Mouse (Mus musculus): ENCODE results near the gene Mroh2a. TPM values are rescaled to one million over a fixed set of nuclear protein-coding genes. Genes with fewer than 3 reads are reported as not detected.
A peak's percentile ranks its signal among the peaks of the same experiment; 100 is the strongest.

Gene Mroh2a
- polyA plus RNA-seq, 1 experiment, result not detected

- TF ChIP-seq POLR2A (IDR thresholded peaks at IDR 0.05; ENCODE audit: extremely low read depth, insufficient read depth, low read length) (no peak), CTCF (IDR thresholded peaks at IDR 0.05; ENCODE audit: extremely low read depth, insufficient read depth, low read length) (no peak)
- Histone ChIP-seq H3K27ac (ENCODE audit: insufficient read depth, low read length) (no peak overlapping the region), H3K4me1 (ENCODE audit: control insufficient read depth, insufficient read depth, low read length) (peaks cover 1% of the 10 kb centered on the region; the same call in 1 of the 2 replicates), H3K4me3 (ENCODE audit: insufficient read depth, low read length) (no peak overlapping the region)
Observed at GRCm38 (mm10) chr1:88272851-88273250, 46.1 kb downstream of the Mroh2a start.

- TF ChIP-seq POLR2A (IDR thresholded peaks at IDR 0.05; ENCODE audit: extremely low read depth, insufficient read depth, low read length) (no peak), CTCF (IDR thresholded peaks at IDR 0.05; ENCODE audit: extremely low read depth, insufficient read depth, low read length) (no peak)
- Histone ChIP-seq H3K4me1 (ENCODE audit: control insufficient read depth, insufficient read depth, low read length) (peaks cover 1% of the 10 kb centered on the region; the same call in 1 of the 2 replicates), H3K27ac (ENCODE audit: insufficient read depth, low read length) (no peak overlapping the region), H3K4me3 (ENCODE audit: insufficient read depth, low read length) (no peak overlapping the region)
Observed at GRCm38 (mm10) chr1:88273326-88273725, 46.5 kb downstream of the Mroh2a start.

GRCm38 (mm10) chr1:88273832-88274231 is 47.0 kb downstream of the Mroh2a start:
- no peak overlapping the region for H3K4me3 ChIP-seq (ENCODE audit: insufficient read depth, low read length)
- TF ChIP-seq CTCF (IDR thresholded peaks at IDR 0.05; ENCODE audit: extremely low read depth, insufficient read depth, low read length) (no peak), POLR2A (IDR thresholded peaks at IDR 0.05; ENCODE audit: extremely low read depth, insufficient read depth, low read length) (no peak)
- H3K4me1 ChIP-seq (ENCODE audit: control insufficient read depth, insufficient read depth, low read length), result peaks cover 1% of the 10 kb centered on the region; the same call in 1 of the 2 replicates
- no peak overlapping the region for H3K27ac ChIP-seq (ENCODE audit: insufficient read depth, low read length)

GRCm38 (mm10) chr1:88274371-88275077 is 47.7 kb downstream of the Mroh2a start:
- H3K4me1 ChIP-seq (ENCODE audit: control insufficient read depth, insufficient read depth, low read length), result peaks cover 1% of the 10 kb centered on the region; the same call in 1 of the 2 replicates
- H3K4me3 ChIP-seq (ENCODE audit: insufficient read depth, low read length), result no peak overlapping the region
- TF ChIP-seq CTCF (IDR thresholded peaks at IDR 0.05; ENCODE audit: extremely low read depth, insufficient read depth, low read length) (no peak), POLR2A (IDR thresholded peaks at IDR 0.05; ENCODE audit: extremely low read depth, insufficient read depth, low read length) (no peak)
- H3K27ac ChIP-seq (ENCODE audit: insufficient read depth, low read length), result no peak overlapping the region

- TF ChIP-seq POLR2A (IDR thresholded peaks at IDR 0.05; ENCODE audit: extremely low read depth, insufficient read depth, low read length), result no peak
- no peak for TF ChIP-seq CTCF (IDR thresholded peaks at IDR 0.05; ENCODE audit: extremely low read depth, insufficient read depth, low read length)
- H3K4me3 ChIP-seq (ENCODE audit: insufficient read depth, low read length), result no peak overlapping the region
- no peak overlapping the region for H3K27ac ChIP-seq (ENCODE audit: insufficient read depth, low read length)
- H3K4me1 ChIP-seq (ENCODE audit: control insufficient read depth, insufficient read depth, low read length), result peaks cover 1% of the 10 kb centered on the region; the same call in 1 of the 2 replicates
Observed at GRCm38 (mm10) chr1:88275078-88275680, 48.4 kb downstream of the Mroh2a start.

GRCm38 (mm10) chr1:88275698-88276523 is 49.1 kb downstream of the Mroh2a start:
- no peak overlapping the region for H3K27ac ChIP-seq (ENCODE audit: insufficient read depth, low read length)
- no peak overlapping the region for H3K4me3 ChIP-seq (ENCODE audit: insufficient read depth, low read length)
- H3K4me1 ChIP-seq (ENCODE audit: control insufficient read depth, insufficient read depth, low read length), result peaks cover 1% of the 10 kb centered on the region; the same call in 1 of the 2 replicates
- TF ChIP-seq POLR2A (IDR thresholded peaks at IDR 0.05; ENCODE audit: extremely low read depth, insufficient read depth, low read length), result no peak
- no peak for TF ChIP-seq CTCF (IDR thresholded peaks at IDR 0.05; ENCODE audit: extremely low read depth, insufficient read depth, low read length)

GRCm38 (mm10) chr1:88276524-88277097 is 49.8 kb downstream of the Mroh2a start:
- H3K4me1 ChIP-seq (ENCODE audit: control insufficient read depth, insufficient read depth, low read length), result peaks cover 1% of the 10 kb centered on the region; the same call in 1 of the 2 replicates
- TF ChIP-seq CTCF (IDR thresholded peaks at IDR 0.05; ENCODE audit: extremely low read depth, insufficient read depth, low read length), result no peak
- TF ChIP-seq POLR2A (IDR thresholded peaks at IDR 0.05; ENCODE audit: extremely low read depth, insufficient read depth, low read length), result no peak
- H3K4me3 ChIP-seq (ENCODE audit: insufficient read depth, low read length), result peak overlapping the region; percentile 52
- H3K27ac ChIP-seq (ENCODE audit: insufficient read depth, low read length), result no peak overlapping the region

- peak within 1 kb of the TSS; percentile 2; the same call in 1 of the 2 replicates for H3K27ac ChIP-seq (ENCODE audit: insufficient read depth, low read length)
- TF ChIP-seq CTCF (IDR thresholded peaks at IDR 0.05; ENCODE audit: extremely low read depth, insufficient read depth, low read length), result no peak
- TF ChIP-seq POLR2A (IDR thresholded peaks at IDR 0.05; ENCODE audit: extremely low read depth, insufficient read depth, low read length), result no peak
- peaks cover 1% of the 10 kb centered on the region; the same call in 1 of the 2 replicates for H3K4me1 ChIP-seq (ENCODE audit: control insufficient read depth, insufficient read depth, low read length)
- H3K4me3 ChIP-seq (ENCODE audit: insufficient read depth, low read length), result peak within 1 kb of the TSS; percentile 52
Observed at GRCm38 (mm10) chr1:88277098-88277817, 50.5 kb downstream of the Mroh2a start, which contains the start of the genes Hjurp and Trpm8. Gene Hjurp, minus strand, starts transcription at chr1:88277633. Gene Trpm8, plus strand, starts transcription at chr1:88277661.

Data from cortical plate, adult 2 months (tissue).